Mouse (Mus musculus): ENCODE measurements around the gene March10. TPM values are rescaled to one million over a fixed set of nuclear protein-coding genes. Genes with fewer than 3 reads are reported as not detected.

The March10 gene
- total RNA-seq, 4 experiments from 2014 or later = not detected

DNA sequence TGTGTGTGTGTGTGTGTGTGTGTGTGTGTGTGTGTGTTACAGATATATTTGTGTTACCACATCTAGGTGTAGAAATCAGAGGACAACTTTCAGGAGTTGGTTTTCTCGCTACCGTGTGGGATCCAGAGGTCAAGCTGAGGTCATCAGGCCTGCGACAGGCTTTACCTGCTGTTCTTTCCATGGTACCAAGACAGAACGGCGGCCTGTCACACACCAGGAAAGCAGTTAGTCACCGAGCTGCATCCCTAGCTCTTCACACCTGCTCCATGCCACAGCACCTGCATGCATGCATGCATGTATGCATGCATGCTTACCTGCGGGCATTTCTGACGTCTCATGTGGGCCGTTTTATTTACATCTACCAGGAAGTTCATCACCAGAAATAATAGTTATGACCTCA is 9.0 kb upstream of the March10 start:
- DNase-seq (ENCODE audit: low spot score) = no peak

DNA sequence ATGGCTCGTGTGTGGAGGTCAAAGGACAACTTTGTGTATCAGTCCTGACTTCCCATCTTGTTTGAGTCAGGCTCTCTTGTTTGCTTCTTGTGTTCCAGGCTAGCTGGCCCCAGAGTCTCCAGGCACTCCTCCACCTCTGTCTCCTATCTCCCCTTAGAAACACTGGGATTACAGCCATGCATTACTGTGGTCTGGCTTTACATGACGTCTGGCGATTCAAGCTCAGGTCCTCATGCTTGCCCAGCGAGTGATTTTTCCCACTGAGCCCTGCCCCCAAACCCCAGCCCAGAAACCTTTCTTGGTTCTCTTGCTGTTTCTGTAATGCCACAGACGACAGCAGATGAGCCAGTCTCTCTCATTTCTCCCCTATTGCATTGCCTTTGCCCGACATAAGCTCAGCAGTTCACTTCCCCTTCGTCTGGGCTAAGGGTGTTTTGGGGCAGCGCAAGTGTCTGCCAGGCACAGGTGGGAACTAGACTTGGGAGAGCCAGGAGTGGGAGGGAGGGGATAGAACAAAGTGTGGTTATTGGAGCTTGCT is 8.0 kb upstream of the March10 start:
- no peak for DNase-seq (ENCODE audit: low spot score)

DNA sequence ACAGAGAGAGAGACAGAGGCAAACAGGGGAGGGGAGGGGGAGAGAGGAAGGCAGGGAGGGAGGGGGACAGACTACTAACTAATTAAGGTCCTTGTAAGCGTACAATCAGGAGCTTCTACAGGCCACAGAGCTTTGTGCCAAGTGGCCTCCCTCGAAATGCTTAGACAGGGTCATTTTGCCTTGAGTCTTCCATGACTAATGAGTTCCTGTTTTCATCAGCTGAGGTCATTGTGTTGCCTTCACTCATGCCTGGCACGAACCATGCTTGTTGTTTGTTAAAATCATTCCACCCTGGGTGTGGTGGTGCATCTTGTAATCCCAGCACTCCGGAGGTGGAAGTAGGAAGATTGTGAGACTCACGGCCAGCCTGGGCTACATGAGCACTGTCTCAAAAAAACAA is 3.4 kb upstream of the March10 start:
- DNase-seq (ENCODE audit: low spot score) = no peak

DNA sequence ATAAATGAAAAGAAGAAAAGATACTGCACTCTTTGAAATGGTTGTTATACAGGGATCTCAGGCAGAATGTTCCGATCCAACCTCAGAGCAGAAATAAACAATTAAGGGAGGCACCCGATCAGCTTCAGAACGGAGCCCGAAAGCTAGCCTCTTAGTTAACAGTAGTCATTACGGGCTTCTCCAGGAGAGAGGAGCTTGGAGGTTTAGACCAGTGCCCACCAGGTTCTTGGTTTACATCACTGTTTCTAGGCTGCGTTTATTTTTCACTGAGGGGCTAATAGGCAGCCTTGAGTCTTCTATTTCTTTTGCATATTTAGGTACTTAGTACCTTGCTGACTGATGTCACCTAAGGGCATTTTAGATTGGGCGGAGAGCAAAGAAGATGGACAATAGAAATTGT is 506 bp upstream of the March10 start:
- no peak for DNase-seq (ENCODE audit: low spot score)

DNA sequence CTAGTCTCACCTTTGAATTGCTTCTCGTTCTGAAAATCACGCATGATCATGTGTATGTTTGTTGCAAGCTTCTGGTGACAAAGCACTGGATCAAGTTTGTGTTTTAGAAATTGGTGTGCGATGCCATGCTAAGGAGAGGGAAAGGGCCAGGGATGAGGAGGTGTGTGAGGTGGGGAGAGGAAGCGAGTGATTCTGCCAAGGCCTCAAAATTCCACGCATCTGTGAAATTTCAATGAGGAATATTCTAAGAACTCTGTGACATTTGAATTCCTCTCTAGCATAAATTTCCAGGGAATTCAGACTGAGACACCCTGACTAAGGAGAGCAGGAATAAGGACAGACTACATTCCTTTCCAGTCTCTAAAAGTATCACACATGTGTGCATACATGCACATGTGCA is 1.4 kb downstream of the March10 start:
- no peak for DNase-seq (ENCODE audit: low spot score)

DNA sequence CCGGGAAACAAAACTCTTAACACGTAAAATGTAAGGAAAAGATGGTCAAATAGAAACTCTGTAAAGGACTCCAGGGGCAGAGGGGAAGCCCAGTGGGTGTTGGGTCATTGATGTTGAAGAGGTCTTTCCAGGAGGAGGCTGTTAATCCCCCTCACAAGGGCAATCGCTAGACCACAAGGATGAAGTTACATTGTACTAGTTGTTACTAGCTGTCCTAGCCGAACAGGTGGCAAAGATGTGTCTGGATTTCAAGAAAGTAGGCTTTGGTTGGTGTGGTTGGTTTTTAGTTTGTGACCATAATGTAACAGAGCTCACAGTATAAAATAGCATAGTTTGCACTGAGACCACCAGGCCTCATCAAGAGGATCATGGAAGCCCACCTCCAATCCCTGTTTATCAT is 3.5 kb downstream of the March10 start:
- no peak for DNase-seq (ENCODE audit: low spot score)

DNA sequence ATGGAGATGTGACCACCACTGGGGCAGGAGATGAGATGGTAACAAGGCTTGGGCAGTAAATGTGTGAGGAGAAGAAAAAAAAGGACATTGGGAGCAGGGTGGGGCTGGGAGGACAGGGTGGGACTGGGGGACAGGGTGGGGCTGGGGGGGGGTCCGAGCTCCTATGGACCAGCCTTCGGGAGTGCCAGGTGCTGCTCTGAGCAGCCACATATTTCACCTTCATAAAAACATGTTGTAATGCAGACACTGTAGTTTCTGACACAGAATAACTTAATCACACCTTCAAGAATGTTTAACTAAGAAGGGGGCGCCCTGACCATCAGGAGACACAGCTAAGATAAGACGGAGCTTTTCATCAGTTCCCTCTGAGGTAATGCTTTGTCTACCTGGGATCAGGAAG is 4.0 kb downstream of the March10 start:
- DNase-seq (ENCODE audit: low spot score) = no peak

DNA sequence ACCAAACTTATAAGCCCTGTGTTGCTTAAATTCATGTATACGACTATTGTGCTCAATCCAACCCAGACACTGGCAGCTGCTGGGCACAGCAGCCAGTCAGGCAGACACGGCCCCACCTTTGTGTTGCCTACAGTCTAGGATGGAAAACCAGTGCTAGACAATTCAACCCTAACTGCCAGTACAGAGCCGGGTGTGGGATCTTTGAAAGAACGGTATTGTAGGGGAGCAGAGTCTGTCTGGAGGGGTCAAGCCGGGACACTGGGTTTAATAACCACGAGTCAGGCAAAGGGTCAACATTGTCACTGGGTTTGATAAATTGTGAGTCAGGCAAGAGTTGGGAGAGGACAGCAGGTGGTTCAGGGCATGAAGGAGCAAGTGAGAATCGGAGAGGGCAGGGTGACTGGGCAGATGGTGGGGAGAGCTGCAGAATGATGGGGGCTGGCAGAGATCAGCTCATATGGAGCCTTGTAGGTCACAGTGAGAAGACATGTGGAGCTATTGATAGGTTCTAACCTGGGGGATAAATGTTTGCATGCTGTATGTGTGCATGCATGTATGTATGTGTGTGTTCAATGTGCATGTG is 4.9 kb downstream of the March10 start:
- no peak for DNase-seq (ENCODE audit: low spot score)

DNA sequence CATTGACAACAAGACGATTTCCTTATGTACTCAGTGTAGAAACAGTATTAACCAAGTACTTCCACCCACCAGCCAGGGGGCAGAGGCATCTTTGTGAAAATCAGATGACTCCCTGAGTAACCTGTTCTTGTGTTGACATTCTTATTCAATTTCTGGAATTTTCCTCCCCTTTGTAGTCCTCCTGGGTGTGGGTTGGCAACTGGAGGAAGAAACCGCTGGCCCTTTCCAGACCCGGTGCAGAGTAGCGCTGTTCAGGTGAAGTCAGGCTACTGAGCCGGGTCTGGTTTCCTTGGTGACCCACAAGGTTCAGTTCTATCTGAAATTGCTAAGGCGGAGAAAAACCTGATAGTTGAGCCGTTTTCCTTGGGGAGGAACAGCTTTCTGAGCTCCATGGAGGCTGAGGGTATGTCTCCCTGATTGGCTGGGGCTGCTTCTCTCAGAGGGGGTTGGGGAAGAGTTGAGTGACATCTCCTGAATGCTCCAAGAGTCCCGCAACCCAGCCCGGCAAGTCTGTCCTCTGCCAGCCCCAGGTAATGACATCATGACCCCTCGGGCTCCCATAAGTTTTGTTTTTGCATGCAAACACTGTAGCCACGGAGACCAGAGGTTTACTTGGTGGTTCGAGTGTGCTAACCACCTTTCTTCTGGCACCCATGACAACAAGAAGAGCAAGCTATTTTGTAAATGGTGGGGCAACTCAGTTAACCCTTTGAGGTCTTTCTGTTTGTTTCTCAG is 6.8 kb downstream of the March10 start:
- DNase-seq (ENCODE audit: low spot score) = no peak

DNA sequence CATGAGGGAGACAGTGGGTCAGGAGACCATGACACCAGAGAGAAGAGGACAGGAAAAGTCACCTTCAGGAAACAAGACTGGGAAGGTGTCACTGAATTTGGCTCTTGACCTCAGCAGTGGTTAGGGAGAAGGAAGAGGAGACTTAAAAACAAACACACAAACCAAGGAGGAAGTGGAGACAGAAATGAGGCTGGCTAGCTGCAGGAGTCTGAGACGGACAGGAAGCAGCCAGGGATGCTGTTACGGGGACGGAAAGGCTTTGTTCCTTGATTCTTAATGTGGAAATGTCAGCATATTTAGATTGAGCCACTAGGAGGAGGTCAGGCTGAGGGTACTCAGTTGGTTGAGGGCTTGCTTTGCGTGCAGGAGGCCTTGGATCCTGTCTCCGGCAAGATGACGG is 8.9 kb downstream of the March10 start:
- DNase-seq (ENCODE audit: low spot score) = no peak

DNA sequence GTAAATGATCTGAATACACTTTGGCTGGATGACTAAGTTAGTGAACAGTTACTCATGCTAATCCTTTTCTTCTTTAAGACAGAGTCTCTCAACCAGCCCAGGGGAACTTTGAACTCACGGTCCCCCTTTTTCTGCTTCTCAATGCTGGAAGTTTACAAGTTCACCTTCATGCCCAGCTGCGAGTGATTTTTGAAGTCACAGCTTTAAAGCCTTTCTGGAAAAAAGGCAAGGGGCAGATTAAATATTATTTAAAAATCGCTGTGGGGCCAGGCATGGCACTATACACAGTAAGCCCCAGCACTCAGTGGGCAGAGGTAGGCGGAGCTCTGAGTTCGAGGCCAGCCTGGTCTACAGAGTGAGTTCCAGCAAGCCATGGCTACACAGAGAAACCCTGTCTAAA is 10.3 kb downstream of the March10 start:
- no peak for DNase-seq (ENCODE audit: low spot score)

DNA sequence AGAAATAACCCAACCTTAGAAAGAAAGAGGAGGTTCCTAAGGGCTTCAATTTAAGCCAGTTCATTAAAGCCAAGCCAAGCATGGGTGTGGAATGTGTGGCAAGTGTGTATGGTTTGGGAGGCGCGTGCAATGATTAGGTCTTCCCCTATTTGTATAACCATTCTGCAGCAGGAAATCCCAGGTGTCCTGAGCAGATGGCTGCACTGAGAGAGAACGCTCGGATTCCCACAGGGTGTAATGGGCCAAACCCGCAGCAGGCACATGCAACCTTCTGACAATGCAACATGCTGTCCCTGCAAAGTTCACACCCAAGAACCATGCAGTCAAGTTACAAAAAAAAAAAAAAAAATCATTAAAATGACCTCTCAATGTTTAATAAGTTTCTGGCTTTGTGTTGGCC is 10.8 kb downstream of the March10 start:
- no peak for DNase-seq (ENCODE audit: low spot score)

DNA sequence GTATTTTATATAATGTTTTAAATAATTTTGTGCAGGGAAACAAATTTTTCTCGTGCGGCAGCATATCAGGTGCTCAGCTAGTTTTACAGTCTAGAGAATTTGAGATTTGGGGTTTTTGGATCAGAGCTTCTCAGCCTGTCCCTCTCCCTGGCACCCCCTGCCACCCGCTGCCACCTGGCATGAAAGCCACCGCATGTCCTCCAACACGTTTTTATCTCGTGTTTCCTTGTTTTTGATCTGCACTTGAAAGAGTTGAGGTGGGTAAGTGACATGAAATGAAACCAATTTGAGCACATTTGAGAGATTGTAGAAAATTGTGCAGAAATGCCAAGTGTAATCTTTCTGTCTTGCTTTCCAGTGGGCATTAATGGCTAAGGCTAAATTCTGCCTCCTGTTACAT is 11.6 kb downstream of the March10 start:
- no peak for DNase-seq (ENCODE audit: low spot score)

DNA sequence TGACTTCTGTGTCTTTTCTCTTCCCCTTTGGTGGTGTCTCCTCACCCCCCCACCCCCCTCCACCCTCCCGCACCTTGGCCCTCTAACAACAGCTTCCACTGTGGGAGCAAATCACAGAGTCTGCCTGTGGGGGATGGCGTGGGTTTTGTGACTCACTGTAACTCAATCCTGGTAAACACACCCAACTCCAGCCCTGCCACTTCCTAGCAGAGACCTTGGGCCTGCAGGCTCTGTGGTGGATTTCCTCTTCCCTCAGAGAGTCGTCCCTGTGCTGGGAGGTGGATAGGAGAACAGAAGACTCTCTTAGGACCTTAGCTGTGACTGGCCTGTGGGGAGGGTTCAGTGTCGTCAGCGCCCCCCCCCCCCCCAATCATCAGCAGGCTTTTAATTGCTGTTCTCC is 13.0 kb downstream of the March10 start:
- no peak for DNase-seq (ENCODE audit: low spot score)

DNA sequence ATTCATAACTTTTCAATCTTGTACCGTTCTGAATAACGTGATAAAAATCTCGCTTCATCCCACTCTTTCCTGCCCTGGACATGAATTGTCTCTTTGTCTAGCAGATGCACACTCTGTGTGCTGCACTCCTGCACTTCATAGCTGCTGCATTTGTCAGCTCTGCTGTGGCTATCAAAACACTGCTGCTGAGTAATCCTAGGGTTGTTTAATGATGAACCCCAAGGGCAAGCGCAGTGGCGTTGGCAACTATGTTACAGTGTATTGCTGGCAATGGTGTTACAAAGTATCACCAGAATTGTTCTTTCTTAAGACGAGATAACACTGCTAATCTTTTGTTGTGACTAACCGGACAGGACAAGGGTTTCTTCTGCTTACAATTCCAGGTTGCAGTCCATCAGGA is 16.7 kb downstream of the March10 start:
- no peak for DNase-seq (ENCODE audit: low spot score)

DNA sequence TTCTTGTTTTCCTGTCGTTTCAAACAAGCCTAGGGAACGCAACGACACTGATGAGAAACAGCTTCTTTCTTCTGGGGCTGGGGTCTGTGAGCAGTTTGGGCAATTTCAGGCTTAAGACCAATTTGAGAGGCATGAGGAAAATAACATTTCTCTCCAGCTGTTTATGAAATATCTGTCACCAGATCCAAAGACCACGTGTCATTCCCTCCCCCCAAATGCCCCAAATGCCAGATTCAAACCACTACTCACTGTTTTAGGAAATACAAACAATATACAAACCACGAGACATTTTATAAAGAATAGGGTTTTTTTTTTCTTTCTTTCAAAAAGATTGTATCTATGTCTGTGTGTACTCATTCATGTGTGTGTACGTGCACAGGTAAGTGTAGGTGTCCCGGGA is 17.6 kb downstream of the March10 start:
- DNase-seq (ENCODE audit: low spot score) = no peak

DNA sequence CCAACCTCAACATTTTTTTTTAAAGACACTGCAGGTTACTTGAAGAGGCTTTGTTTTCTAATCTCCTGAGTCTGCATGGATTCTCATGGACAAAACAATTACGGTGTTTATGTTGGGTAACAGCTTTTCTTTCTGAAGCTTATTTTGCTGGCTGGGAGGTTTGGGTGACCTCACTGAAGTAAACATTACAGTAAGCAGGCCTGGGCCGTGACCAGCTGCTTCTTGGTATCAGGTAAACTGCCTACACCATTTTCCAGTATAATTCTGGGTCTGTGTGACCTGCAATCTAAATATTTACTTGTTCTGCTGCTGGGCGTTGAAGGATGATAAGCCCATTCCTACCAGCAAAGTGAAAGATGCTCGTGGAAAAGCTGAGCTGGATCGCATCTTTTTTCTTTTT is 30.1 kb downstream of the March10 start:
- no peak for DNase-seq (ENCODE audit: low spot score)

DNA sequence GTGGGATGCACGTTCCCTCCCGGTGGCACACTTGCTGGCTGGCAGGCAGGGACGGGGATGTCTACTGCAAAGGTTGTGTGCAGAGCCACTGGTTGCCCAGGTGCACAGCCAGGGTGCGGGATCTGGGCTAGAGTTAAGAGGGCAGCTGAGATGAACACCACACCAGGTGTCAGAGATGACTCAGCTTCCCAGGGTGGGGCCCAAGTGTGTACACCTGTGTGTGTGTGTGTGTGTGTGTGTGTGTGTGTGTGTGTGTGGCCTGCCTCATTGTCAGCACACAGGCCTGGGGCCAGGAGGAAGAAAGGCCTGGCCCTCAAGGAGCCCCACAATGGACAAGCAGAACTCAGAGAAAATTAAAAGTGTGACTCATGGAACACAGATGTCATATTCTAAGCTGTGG is 31.9 kb downstream of the March10 start:
- DNase-seq (ENCODE audit: low spot score) = no peak

DNA sequence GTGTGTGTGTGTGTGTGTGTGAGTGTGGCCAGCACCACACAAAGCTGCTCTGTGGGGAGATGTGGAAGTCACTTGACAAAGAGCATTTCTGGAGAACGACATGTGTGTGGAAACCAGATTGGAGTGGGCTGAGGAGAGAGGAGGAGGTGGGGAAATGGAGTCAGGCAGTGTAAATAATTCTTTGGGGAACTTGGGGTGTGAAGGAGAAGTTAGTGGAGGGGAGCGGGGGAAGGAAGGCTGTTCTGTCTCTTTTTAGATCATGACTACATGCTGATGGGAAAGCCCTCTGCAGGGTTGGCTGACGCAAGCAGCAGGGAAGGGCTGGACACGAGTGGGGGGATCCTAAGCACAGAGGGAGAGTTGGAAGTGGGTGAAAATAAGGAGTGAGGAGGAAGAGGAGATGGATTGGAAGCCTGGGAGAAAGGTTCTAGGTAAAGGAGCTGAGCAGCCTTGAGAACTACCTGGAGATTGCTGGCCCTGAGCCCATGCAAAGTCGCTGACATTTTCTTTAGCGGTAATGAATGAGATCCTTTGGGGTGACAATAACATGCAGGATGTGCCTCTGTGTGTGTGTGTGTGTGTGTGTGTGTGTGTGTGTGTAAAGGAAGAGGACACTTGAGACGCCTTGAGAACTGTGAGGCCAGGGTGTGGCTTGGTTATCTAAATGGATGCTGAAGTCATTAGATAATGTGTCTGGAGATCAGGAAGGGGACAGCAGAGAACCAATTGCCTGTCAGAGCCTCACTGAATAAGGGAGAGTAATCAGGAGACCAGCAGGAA is 35.7 kb downstream of the March10 start:
- peak; percentile 26 for DNase-seq (ENCODE audit: low spot score)

DNA sequence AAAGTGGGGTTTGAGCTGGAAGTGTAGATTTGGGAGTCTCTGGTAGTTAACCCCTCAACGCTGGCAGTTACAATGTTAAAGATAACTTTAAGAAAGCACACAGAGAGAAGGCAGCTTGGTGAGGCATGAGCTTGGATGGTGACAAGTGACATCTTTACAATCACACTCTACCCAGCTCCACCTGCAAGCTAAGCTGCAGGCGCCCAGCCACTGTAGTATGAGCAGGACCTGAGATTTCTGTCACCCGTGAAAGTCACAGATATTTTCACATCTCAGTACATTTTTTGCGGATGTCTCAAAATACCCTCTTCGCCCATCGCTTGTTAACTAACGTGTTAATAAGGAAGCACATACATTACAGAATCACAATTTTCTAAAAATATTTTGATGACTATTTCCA is 36.6 kb downstream of the March10 start:
- DNase-seq (ENCODE audit: low spot score) = no peak

DNA sequence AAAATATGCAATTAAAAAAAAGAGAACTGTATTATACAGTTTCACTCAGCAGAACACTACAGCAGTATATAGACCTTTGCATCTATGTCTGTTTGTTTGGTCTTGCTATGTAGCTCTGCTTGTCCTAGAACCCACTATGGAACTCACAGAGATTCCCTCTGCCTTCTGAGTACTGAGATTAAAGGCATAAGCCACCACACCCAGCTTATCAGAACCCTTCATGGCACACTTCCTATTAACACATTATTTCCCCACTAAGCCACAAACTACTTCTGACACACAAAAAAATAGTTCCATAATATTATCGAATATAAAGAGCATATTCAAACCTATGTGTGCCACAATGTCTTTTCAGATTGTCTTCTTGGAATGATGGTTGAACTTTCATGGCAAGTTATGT is 42.5 kb downstream of the March10 start:
- DNase-seq (ENCODE audit: low spot score) = no peak

DNA sequence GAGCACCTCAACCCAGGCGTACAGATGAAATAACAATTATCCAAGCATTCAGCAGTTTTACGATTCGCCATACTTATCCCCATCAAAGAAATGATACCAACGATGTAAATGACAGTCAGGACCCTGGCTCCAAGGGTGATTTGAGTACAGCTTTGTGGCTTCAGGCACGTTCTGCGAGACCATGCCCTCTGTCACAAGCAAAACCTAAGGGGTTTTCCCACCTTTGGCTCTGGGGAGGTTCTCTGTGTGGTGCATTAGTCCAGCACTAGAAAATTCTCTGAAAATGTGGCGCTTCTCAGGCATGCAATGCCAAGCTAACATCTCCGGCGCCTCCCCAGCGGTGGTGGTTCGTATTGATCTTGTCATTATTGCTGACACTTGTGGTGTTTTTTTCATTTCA is 47.1 kb downstream of the March10 start:
- no peak for DNase-seq (ENCODE audit: low spot score)
